8 mouse cellular contexts compared by ENCODE assay signal in the genomic region with DNA sequence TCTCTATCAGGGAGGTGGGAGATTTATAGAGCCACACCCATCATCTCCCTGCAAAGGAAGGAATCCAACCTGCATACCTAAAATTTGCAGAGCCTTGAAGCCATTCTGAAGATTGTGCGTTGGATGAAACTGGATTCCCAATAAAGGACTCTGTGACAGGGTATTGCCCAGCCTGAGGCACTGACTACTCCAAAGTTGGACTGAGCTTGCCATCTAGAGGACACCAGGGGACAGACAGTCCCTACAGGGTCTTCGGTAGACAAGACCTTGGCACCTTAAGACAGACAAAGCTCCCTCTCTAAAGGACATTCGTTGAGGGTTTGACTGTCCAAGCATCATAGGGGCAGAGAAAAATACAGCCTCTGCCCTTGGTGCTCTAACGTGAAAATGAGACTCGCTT.
DNase-seq lines count a peak whose midpoint lies in the region; ATAC-seq and TF ChIP-seq lines count a peak whose summit lies in the region.

No protein-coding gene starts in this region.

- peak; percentile 76 for TF ChIP-seq CTCF in brain, embryonic 14.5 days (IDR thresholded peaks at IDR 0.05; ENCODE audit: borderline replicate concordance, extremely low read depth, insufficient read depth, insufficient read length)

- TF ChIP-seq POLR2A in brain, embryonic 14.5 days (IDR thresholded peaks at IDR 0.05; ENCODE audit: borderline replicate concordance, extremely low read depth, insufficient read depth, insufficient read length, poor library complexity, severe bottlenecking) = no peak

- peak; percentile 2 to 4 for DNase-seq in cerebellum, adult 18-20 months
- peak; percentile 15 for DNase-seq in CD4-positive helper T cell, adult 2 months (ENCODE audit: low read depth, low spot score)
- peak; percentile 84 for DNase-seq in brain, embryonic 14.5 days (ENCODE audit: low read depth)
- peak; percentile 47 for DNase-seq in kidney, postnatal 14 days
- DNase-seq in lung, postnatal 10 days = peak; percentile 65
- peak; percentile 10 to 39 for DNase-seq in right cerebral cortex, adult 2 months (ENCODE audit: low spot score in 2 of 2)

- no peak for ATAC-seq in cerebellum, adult (ENCODE audit: insufficient number of reproducible peaks, low FRiP score, low TSS enrichment)
- peak; percentile 64 for ATAC-seq in granulocyte monocyte progenitor cell, adult 5-6 weeks (replicated peaks; ENCODE audit: poor library complexity, severe bottlenecking)

Comparison
In these comparisons a context has a peak if more than half of its experiments do, and no peak if none do; other contexts are left out.
1. DNase-seq: peak in every context shown above with its lines; median percentile 84 in brain, embryonic 14.5 days; 65 in lung, postnatal 10 days; 47 in kidney, postnatal 14 days; 24 in right cerebral cortex, adult 2 months; 15 in CD4-positive helper T cell, adult 2 months; 3 in cerebellum, adult 18-20 months.